Mouse (Mus musculus): ENCODE measurements at regions not wholly inside any gene's neighbourhood (a gene's known extent, or its start where the extent isn't known, plus 50 kb on each side); places are given as distances from the start of the nearest gene placed in this dataset.

DNA sequence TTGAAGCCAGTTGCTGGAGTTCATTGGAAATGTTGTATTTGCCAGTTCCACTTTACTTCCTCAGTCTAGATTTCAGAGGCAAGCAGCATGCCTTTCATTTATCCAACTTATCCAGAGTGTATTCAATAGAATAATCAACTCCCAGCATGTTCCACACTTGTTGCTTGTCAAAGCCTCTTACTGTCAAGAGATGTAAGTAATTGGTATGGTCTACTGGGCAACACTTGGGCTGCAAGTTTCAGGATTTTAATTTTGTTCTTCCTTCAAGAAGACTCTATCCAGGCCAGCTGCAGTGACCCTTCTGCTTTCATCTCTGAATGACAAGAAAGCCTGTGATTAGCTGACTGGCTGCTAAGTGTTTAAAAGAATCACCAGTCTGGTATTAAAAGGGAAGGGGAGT, 3131.6 kb upstream of the Lrrc6 start:
- DNase-seq (ENCODE audit: low spot score), result no peak

DNA sequence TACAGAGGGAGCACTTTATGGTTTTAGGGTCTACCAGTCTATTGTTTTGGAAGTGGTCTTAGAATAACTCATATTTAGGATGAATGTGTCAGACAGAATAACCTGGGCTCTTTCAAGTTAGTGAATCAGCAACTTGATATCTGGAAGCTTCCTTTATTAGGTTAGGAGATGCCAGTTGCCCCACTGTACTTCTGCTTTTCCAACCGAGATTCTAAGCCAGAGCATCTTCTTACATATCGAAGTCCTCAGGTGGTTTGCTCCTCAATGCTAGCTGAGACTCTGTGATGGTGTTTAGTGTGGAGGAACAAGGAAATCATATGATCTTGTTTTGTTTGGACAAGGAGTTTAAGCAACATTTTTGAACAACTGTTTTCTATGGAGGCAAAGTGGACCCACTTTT, 3117.3 kb upstream of the Lrrc6 start:
- DNase-seq (ENCODE audit: low spot score), result no peak

DNA sequence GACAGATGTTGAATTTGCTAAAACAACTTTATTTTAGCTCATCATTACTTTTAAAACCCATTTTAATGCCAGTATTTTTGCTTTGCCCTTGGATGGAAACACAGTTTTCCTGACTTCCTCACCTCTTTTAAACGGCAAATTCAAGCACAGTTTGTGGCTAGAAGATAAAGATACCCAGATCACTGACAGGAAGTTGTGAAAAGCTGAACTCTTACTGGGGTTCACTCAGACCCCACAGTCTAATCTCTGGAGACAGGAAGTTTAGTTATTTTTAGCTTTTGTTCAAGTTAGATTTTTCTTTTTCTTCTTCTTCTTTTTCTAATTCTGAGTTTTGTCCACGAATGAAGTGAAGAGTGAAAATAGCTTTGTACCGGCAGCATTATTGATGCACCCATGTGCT, 3113.3 kb upstream of the Lrrc6 start:
- no peak for DNase-seq (ENCODE audit: low spot score)

DNA sequence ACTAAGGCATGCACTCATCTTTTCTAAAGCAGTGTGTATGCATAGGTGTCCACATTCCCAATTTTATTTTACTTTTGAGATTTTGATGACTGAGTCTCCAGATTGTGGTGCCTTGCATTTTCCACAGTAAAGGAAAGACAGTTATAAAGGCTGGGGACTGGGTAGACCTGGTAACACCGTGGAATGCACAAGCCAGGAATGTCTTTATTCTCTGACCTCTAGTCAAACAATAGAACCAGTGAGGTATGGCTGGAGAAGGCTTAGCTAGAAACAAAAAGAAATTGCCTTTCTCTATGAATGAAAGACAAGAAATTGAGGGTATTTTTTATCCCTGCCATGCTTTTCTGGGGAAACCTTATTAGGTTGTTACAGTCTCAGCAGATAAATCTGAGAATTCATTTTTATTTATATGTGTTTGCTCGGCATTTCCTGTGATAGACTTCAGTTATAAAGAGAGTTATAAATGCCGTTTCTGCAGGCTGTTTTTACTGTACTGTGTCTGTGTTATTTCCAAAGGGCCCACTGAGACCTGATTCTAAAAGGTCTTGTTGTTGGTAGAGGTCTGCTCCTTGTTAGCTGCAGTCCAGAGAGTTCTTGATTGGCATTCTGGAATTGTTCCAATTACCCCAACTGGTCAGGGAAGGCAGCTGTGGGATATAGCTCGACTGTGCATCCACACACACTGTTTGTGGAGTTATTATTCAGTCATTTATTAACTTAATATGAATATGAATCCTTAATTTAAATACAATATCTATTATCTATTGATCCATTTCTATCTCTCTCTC, 3090.7 kb upstream of the Lrrc6 start:
- no peak for DNase-seq (ENCODE audit: low spot score)

DNA sequence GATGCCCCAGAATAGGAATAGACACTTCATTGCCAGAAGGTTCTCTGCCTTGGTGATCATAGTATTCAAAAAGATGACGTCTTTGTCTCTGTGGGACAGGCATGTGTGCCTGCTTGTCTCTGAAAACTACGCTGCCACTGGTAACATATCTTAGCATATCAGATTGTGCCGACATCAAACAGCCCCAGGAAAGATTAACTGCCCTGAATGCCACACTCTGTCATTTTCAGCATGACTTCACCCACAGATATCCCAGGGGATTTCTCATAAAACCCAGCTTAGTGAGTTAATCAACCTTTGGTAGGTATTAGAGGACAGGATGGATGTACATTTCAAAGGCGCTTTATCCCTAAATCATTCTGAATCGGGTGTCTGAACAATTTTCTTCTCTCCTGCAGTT, 3087.4 kb upstream of the Lrrc6 start:
- no peak for DNase-seq (ENCODE audit: low spot score)

DNA sequence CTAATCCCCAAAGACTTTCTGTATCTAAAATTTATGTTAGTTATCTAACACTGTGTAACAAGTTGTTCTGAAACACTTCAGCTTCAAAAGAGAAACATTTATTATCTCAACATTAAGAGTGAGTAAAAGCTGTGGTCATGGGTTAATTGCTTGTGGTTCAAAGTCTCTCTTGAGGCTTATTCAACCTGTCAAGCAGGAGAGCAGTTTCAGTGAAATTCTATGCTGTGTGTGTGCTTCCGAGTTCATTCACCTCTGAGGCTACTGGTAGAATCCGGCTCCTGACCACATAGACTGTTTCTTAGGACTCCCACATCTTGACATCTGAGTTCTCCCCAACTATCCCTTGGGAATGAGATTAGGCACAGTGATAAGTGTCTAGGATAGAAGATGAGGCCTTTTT, 3076.0 kb upstream of the Lrrc6 start:
- no peak for DNase-seq (ENCODE audit: low spot score)

DNA sequence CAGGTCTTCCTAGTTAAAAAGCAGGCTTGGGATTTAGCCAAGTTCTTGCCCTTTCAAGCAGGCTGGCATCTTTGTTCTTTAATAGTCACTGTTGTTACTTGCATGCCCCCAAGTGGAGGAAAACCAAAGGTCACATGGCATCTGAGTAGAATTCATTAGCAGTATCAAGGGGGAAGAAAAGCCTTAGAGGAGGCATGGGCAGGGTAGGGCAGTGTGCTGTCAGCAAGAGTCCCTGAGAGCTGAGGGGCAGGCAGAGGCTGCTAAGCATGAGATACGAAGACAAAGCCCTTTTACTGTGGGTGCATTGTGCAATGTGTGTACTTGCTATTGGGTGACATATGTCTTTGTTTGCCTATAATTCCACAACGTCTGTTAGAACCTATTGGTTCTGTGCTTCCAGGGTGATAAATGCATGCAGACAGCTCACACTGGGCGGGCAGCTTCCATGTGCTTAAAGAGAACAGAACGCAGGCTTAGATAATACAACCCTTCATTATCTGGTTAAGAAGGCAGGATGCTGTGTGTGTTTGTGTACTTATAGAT, 3075.0 kb upstream of the Lrrc6 start:
- peak; percentile 8 for DNase-seq (ENCODE audit: low spot score)

DNA sequence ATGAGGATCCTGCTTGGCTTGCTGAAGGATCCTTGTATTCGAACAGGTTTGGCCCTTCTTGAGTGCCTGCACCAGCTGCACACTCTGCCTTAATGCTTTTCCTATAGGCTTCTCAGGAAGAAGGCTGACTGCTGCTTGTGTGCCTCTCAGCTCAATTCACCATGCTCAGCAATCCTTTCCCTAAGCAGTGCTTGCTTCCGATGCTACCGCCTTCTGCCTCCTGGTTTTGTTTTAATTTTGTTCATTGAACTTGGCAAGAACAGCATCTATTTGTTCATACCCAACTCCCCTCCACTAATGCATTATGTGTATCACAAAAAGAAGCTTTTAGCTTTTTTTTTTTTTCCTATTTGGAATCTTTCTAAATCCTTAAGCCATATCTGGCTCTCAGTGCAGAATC, 3053.5 kb upstream of the Lrrc6 start:
- DNase-seq (ENCODE audit: low spot score), result peak; percentile 8

DNA sequence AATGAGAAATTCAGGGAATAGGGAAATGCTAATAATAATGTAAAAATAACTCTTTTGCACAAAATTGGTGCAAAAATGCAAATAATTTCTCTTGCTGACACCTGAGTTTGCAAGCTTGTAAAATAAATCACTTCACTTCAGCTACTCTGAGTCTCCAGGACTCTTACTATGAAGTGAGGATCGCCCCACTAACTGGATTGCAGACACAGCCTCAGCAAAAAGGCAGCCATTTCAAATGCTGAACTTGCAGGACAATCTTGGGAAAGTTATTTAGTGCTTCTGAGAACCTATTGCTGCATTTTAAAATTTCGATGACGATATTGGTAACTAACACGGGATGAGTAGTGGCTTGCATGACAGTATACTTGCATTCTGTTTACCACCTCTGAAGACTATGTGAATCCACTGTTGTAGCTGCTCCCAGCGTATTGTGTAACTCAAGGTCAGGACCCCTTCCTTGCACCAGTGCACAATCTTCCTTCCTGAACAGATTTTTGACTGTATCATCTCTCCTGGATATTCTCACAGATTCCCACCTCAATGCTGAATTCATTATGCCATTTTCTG, 3051.4 kb upstream of the Lrrc6 start:
- DNase-seq (ENCODE audit: low spot score), result no peak

DNA sequence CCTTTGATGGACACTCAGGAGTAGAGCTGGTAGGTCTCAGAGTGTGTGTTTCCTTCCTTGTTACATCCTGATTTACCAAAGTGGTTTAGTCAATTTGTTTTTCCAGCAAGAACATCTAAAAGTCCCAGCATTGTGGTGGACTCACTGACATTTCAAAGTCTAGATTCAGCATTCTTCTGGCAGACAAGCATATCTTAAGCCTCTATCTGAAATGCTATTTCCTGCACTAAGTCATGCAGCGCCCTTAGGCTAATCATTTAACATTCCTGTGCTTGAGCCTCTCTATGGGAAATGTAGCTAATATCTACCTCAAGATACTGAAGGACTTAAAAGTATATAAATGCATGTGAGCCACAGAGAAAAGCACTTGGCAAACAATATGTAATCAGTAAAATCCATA, 3050.3 kb upstream of the Lrrc6 start:
- DNase-seq (ENCODE audit: low spot score), result no peak

DNA sequence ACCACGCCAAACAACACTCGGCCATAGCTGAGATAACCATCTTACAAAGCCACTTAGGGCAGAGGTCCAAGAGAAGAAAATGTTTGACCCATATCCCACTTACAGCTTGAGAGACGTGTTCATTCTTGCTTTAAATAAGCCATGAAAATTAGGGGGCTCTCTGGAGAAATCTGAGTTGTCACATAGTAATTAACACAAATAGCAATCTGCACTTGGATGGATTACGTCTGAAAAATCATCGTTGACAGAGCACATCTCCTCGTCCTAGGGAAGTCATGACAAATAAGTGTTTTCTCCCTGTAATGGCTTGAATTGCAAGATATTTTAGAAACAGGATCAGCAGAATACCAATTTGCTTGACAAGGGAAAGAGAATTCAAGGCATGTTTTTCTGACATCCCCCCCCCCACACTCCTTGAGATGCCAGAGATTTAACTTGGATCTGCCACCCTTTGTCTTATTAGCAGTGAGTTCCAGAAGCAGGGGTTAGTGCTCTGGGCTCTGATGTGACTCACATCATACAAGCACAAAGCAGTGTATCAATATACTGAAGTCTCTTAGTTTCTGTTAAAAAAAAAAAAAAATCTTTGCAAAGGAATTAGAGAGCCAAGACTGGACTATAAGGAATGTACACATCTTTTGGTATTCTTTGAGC, 3025.9 kb upstream of the Lrrc6 start:
- DNase-seq (ENCODE audit: low spot score), result no peak

DNA sequence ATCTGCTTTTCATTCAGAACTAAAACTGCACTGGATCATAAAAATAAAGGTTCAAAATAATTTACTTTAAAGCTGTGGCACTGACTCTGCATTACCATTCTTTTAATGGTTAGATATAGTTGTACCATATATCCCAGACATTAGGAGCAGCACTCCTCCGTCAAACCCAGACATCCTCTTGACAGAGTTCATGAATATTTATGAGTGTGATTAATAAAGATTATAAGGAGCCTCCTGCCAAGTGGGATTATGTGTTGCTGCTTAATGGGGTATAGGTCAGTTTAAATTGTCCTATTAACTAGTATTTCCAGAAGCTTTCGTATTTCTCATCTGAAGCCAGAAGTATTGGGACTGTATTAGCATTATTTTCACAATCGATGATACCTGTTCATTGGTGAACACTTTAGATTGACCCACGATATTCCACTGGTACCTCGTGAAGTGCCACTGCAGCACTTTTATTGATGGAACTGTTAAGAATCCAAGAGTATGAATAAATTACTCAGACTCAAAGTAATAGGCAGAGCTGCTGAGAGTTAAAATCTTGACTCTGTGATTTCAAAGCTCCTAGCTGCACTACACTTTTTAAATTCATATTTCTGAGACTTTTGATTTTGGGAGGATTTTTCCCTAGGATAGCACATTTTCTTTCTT, 2983.8 kb upstream of the Lrrc6 start:
- no peak for DNase-seq (ENCODE audit: low spot score)

DNA sequence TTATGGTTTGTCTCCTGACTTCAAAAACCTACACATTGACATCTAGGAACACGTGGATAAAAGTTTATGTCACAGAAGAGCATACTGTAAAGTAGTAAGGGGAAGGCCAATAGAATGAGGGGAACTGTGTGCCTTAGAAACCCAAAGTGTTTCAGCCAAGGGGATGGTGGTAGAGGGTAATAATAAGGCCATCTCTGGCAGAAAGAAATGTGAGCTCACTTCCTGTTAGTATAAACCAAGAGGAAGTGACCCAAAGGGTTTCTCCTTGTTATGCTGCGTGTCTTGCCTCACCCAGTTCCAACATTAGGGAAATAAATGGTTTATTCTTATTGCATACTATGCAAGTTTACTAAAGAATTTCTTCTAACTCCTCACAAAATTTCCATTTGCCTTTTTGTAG, 2982.4 kb upstream of the Lrrc6 start:
- no peak for DNase-seq (ENCODE audit: low spot score)

DNA sequence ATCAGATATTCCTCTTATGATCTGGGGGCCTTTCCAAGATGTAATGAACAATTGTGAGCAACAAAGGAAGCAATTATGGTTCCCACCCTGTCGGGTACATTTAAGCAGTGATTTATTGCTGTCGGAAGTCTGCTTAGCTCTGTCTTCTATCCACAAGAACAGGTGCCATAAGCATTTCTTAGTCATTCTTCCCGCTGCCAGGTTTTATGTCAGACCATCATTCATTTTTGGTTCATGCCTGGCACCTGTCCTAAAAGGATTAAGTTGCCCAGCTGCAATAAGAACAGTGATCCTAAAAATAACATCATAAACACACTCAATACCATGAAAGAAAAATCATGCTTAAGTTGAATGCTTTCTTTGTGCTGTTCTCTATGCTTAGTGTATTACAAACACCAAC, 2980.4 kb upstream of the Lrrc6 start:
- no peak for DNase-seq (ENCODE audit: low spot score)

DNA sequence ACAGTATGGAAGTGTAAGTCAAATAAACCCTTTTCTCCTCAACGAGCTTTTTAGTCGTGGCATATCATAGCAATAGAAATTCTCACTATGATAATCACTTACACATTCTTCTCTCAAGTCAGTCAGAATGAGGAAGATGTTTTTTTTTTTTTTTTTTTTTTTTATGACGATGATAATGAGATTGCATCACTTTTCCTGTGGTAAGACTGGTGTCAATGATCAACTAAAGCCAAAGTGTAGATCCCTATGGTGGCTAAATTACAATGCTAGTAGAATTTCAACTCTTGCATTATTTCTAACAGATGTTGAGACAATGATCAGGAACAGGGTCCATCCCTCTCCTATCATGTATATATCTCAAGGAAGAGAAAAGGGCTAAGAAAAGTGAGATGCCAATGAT, 2976.3 kb upstream of the Lrrc6 start:
- no peak for DNase-seq (ENCODE audit: low spot score)

DNA sequence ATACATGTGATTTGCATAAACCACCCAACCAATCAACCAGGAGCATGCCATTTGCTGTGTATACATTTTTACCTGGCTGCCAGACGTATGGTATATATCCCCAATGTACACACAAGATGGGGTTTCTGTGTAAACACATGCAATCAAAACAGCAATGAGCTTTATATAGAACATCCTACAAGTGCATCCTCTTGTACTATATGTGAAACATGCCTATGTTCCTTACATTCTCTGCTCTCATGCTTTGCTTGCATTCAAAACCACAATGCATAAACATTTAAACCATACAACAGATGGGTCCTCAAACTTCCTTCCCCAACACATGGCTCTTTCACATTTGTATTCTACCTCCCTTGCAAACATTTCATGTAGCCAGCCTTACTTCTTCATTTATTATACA, 2968.9 kb upstream of the Lrrc6 start:
- DNase-seq (ENCODE audit: low spot score), result no peak

DNA sequence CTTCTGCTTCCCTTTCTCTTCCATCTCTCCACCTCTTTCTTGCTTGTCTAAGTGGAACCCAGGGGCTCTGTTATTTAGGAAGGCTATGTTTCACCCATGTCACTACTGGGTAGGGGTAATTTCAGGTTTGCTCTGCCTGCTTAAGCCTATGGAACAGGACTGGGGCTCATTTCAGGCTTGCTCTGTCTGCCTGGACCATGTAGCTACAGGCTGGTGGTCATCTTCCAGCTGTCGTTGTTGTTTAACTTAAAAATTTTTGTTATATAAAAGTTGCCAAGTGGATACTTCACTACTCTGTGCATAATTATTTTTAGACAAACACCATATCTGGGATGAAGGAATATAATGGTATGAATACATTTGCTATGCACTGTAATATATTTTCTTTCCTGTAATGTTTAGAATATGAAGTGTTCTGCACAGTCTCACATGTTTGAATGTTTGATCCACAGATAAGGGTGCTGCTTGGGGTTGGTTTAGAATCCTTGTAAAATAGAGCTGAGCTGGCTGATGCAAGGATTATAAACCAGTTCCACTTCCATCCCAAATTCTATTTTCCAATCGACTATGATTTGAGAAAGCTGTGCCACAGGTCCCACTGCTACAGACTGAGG, 2960.0 kb upstream of the Lrrc6 start:
- DNase-seq (ENCODE audit: low spot score), result no peak

DNA sequence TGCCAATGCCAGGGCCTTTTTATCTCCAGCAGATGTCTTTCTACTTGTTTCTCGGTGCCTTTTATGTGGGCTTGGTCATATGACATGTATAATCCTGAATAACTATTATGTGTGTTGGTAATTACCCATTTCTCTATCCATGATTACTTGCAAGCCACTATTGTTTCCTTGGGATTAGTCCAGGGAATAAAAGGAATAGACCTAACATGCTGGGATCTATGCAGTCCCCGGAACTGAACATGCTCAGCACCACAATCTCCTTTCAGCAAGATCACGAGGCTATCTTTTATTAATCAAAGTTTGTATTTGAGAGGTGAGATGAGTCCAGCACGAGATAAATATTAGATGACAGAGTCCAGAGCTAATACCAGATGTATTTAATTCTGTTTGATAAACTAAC, 2956.8 kb upstream of the Lrrc6 start:
- DNase-seq (ENCODE audit: low spot score), result no peak

DNA sequence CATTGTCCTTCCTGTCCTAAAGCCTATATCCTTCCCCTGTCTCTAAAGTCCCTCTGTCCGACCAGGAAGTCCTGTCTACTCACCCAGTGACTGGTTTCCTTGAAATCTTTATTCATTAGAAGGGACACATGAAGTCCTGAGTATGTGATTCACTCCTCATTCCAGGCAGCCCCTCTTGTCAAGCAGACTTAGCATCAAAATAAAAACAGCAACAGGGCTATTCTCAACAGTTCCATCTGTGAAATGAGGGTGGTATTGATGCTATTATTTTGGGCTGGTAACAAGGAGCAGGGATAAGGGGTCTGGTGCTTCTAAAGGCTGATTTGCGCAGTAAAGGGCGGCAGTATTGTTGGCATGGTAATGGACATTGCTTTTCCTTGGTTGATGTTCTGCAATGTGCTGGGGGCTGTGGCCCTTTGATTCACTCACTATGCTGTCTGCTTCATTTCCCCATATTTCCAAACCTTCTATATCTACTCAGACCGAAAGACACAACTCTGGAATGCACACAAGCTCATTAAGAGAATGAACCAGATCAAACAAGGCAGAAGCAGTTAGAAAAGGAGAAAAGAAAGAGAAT, 2955.6 kb upstream of the Lrrc6 start:
- no peak for DNase-seq (ENCODE audit: low spot score)

DNA sequence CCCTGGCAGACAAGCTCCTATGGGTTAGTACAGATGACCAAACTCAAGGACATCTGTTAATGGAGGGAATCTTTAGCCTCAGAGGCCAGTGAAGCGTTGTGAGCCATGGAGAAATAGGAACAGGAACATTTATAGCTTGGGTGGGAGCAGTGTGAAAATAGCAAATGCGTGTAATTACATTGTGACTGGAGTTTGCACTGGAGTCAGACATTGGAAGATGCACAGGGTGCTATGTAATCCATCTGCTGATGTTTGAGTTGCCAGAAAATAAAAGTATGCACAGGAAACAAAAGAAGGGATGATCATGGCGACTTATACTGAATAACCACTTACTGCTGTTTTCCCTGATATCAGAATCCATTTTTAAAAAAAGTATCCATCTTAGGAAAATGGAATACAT, 2940.3 kb upstream of the Lrrc6 start:
- DNase-seq (ENCODE audit: low spot score), result no peak

DNA sequence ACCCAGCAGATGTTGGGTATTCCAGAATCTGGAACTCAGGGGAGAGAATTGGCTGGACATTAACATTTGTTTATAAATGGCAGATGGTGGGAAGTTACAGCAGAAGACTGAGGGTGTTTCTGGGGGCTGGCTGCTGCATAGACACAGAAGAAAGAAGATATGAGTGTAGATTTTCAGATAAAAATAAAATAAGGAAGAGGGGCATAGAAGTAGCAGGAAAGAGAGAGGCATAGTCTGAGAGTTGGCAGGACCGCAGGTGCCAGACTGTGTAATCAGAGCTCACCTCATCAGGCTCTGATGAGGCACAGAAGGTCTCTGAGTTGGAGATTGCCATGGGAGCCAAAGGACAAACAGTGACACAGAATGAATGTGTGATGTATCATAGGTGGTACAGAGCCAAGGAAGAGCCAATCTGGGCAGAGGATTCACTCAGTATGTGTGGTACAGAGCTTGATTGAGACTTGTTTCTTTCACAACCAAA, 2912.9 kb upstream of the Lrrc6 start:
- DNase-seq (ENCODE audit: low spot score), result peak; percentile 15

DNA sequence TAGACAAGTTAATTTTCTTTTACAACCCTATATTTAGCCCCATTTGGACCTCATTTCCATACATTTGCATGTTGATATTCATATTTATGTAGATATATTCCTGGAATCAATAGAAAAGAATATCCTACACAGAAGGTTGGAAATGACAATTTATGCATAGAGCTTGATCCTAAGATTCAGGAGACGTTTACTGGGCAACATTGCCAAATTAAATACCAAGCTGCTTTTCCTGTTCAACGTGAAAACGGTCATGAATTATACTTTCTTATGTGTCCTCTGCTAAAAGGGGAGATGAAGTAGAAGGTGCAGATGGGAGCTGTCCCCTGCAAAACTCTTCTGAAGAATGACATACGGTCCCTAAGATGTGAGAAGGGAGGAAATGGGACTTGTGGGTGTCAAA, 2888.9 kb upstream of the Lrrc6 start:
- no peak for DNase-seq (ENCODE audit: low spot score)
